Mouse (Mus musculus): ENCODE data around the gene Reln. TPM values are rescaled to one million over a fixed set of nuclear protein-coding genes. Genes with fewer than 3 reads are reported as not detected.

The Reln gene
- polyA plus RNA-seq, 1 experiment from 2014 or later: 5.1 TPM

GRCm38 (mm10) chr5:22094984-22095383 lies 249.5 kb downstream of the Reln start:
- H3K27me3 ChIP-seq: no peaks in the 10 kb centered on the region
- no peak overlapping the region for H3K4me3 ChIP-seq (replicated peaks)
- H3K27ac ChIP-seq (replicated peaks): no peak overlapping the region
- H3K4me1 ChIP-seq: no peaks in the 10 kb centered on the region
- no peak overlapping the region for H3K9ac ChIP-seq
- no peaks in the 10 kb centered on the region for H3K9me3 ChIP-seq (replicated peaks)
- no peak overlapping the region for H3K4me2 ChIP-seq (replicated peaks)
- ATAC-seq (ENCODE audit: insufficient number of reproducible peaks, low FRiP score, low TSS enrichment, low read depth): peak; percentile 72
- WGBS: 76% methylated on average over 5 of the region's 5 CpGs
- H3K36me3 ChIP-seq: no peaks in the 10 kb centered on the region

- H3K9ac ChIP-seq: no peak overlapping the region
- H3K9me3 ChIP-seq (replicated peaks): no peaks in the 10 kb centered on the region
- 69% methylated on average over 5 of the region's 5 CpGs for WGBS
- H3K36me3 ChIP-seq: no peaks in the 10 kb centered on the region
- no peak for ATAC-seq (ENCODE audit: insufficient number of reproducible peaks, low FRiP score, low TSS enrichment, low read depth)
- no peaks in the 10 kb centered on the region for H3K27me3 ChIP-seq
- H3K4me2 ChIP-seq (replicated peaks): no peak overlapping the region
- H3K4me1 ChIP-seq: no peaks in the 10 kb centered on the region
- H3K27ac ChIP-seq (replicated peaks): no peak overlapping the region
- no peak overlapping the region for H3K4me3 ChIP-seq (replicated peaks)
These were observed 250.5 kb downstream of the Reln start for GRCm38 (mm10) chr5:22094043-22094442.

DNA sequence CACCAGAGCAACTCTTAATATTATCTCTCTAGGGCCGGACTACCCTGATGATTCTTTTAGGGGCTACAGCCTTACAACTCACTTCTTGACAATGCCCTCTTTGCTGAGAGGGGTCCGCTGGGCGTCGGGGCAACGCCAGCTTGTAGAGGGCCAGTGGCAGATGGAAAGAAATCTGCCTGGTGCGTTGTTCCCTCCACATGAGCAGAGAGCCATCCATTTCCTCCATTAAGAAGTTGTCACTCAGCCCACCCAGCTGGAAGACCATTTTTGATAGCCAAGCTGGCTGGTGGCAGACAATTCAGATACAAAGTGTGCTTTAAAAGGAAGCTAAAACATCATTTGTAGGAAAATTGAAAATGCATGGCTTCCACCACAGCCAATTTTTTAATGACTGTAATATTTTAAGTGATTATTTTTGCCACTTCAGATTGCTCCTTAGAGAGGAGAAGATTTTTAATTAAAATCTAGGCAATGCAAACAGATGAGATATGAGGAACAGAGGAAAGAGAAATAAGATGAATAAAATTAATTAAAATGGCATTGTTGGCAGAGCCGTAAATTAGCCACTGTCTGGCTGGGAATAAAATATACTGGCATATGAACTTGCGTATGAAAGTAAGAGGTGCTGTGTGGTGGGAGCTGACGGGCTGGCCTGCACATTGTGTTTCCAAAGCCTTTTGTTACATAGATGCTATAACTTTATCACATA lies 251.2 kb downstream of the Reln start:
- Histone ChIP-seq H3K4me1 (no peaks in the 10 kb centered on the region), H3K4me2 (replicated peaks) (no peak overlapping the region), H3K9me3 (replicated peaks) (no peaks in the 10 kb centered on the region), H3K36me3 (no peaks in the 10 kb centered on the region), H3K4me3 (replicated peaks) (no peak overlapping the region), H3K27me3 (no peaks in the 10 kb centered on the region), H3K27ac (replicated peaks) (no peak overlapping the region), H3K9ac (no peak overlapping the region)
- WGBS: 83% methylated on average over 9 of the region's 9 CpGs
- no peak for ATAC-seq (ENCODE audit: insufficient number of reproducible peaks, low FRiP score, low TSS enrichment, low read depth)

DNA sequence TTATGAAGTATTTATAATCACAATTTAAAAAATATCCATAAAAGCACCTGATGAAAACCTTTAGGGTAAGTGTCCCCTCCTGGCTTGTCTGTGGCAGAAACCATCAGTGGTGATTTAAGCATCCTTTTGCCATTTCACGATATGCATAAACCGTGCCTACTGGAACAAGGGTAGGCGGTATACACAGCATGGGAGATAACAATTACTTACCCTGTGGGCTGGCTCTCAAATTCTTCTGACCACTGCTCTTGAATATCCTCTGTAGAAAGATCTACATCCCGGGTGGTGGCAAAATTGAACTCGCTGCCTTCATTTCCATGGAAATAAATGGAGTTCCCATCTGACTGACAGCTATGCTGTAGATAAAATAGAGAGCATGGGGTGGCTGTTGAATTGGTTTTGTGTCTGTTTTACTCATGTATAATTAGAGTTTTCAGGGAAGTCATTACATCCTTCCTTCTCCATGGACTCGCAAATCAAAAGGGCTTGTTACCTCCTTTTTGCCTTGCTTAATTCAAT lies 264.0 kb downstream of the Reln start:
- H3K9ac ChIP-seq: no peak overlapping the region

GRCm38 (mm10) chr5:22074971-22075370 lies 269.5 kb downstream of the Reln start:
- 70% methylated on average over 5 of the region's 5 CpGs for WGBS
- Histone ChIP-seq H3K27me3 (no peaks in the 10 kb centered on the region), H3K4me3 (replicated peaks) (no peak overlapping the region), H3K9ac (no peak overlapping the region), H3K36me3 (no peaks in the 10 kb centered on the region), H3K4me2 (replicated peaks) (no peak overlapping the region), H3K27ac (replicated peaks) (no peak overlapping the region), H3K9me3 (replicated peaks) (no peaks in the 10 kb centered on the region), H3K4me1 (no peaks in the 10 kb centered on the region)
- ATAC-seq (ENCODE audit: insufficient number of reproducible peaks, low FRiP score, low TSS enrichment, low read depth): no peak

More for the DNA sequence above, 264.0 kb downstream of the Reln start:
- Histone ChIP-seq H3K4me3 (replicated peaks) (no peak overlapping the region), H3K27me3 (no peaks in the 10 kb centered on the region), H3K4me2 (replicated peaks) (no peak overlapping the region), H3K27ac (replicated peaks) (no peak overlapping the region), H3K36me3 (no peaks in the 10 kb centered on the region), H3K9me3 (replicated peaks) (no peaks in the 10 kb centered on the region), H3K4me1 (no peaks in the 10 kb centered on the region)
- no peak for ATAC-seq (ENCODE audit: insufficient number of reproducible peaks, low FRiP score, low TSS enrichment, low read depth)
- 90% methylated on average over 6 of the region's 6 CpGs for WGBS

DNA sequence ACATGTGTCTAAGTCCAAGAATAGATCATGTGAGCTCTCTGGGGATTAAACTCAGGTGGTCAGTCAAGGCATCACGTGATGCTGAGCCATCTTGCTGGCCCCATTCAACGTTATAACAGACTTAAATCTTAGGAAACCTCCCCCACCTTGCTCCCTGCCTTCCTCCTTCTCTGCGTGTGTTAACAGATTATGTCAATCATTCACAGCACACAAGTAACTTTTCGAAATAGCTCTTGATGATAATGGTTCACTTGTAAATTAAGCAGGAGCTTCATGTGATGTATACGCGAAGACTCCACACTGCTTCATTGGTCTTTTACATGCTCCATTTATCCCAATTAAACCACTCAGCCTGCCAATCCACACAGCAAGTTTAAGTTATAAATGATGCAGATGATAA lies 271.9 kb downstream of the Reln start:
- WGBS: 72% methylated on average over 6 of the region's 6 CpGs
- Histone ChIP-seq H3K36me3 (no peaks in the 10 kb centered on the region), H3K27me3 (no peaks in the 10 kb centered on the region), H3K9me3 (replicated peaks) (no peaks in the 10 kb centered on the region), H3K4me3 (replicated peaks) (no peak overlapping the region), H3K4me1 (no peaks in the 10 kb centered on the region), H3K4me2 (replicated peaks) (no peak overlapping the region), H3K27ac (replicated peaks) (no peak overlapping the region), H3K9ac (no peak overlapping the region)
- ATAC-seq (ENCODE audit: insufficient number of reproducible peaks, low FRiP score, low TSS enrichment, low read depth): no peak

- Histone ChIP-seq H3K4me2 (replicated peaks) (no peak overlapping the region), H3K4me3 (replicated peaks) (no peak overlapping the region), H3K9ac (no peak overlapping the region), H3K27ac (replicated peaks) (no peak overlapping the region), H3K27me3 (no peaks in the 10 kb centered on the region), H3K36me3 (no peaks in the 10 kb centered on the region), H3K9me3 (replicated peaks) (no peaks in the 10 kb centered on the region), H3K4me1 (no peaks in the 10 kb centered on the region)
- ATAC-seq (ENCODE audit: insufficient number of reproducible peaks, low FRiP score, low TSS enrichment, low read depth): no peak
- 75% methylated on average over 6 of the region's 6 CpGs for WGBS
These were observed 285.3 kb downstream of the Reln start for GRCm38 (mm10) chr5:22059251-22059650.

GRCm38 (mm10) chr5:22041825-22042224 lies 302.7 kb downstream of the Reln start:
- no peak for ATAC-seq (ENCODE audit: insufficient number of reproducible peaks, low FRiP score, low TSS enrichment, low read depth)
- H3K4me3 ChIP-seq (replicated peaks): no peak overlapping the region
- no peaks in the 10 kb centered on the region for H3K36me3 ChIP-seq
- no peaks in the 10 kb centered on the region for H3K4me1 ChIP-seq
- WGBS: 81% methylated on average over 6 of the region's 6 CpGs
- H3K27ac ChIP-seq (replicated peaks): no peak overlapping the region
- no peaks in the 10 kb centered on the region for H3K27me3 ChIP-seq
- no peak overlapping the region for H3K9ac ChIP-seq
- H3K9me3 ChIP-seq (replicated peaks): no peaks in the 10 kb centered on the region
- H3K4me2 ChIP-seq (replicated peaks): no peak overlapping the region

- no peak for ATAC-seq (ENCODE audit: insufficient number of reproducible peaks, low FRiP score, low TSS enrichment, low read depth)
- Histone ChIP-seq H3K4me1 (no peaks in the 10 kb centered on the region), H3K9ac (no peak overlapping the region), H3K4me2 (replicated peaks) (no peak overlapping the region), H3K27me3 (no peaks in the 10 kb centered on the region), H3K36me3 (no peaks in the 10 kb centered on the region), H3K4me3 (replicated peaks) (no peak overlapping the region), H3K27ac (replicated peaks) (no peak overlapping the region), H3K9me3 (replicated peaks) (no peaks in the 10 kb centered on the region)
- WGBS: 88% methylated on average over 12 of the region's 12 CpGs
These were observed 304.9 kb downstream of the Reln start for GRCm38 (mm10) chr5:22039375-22040149.

DNA sequence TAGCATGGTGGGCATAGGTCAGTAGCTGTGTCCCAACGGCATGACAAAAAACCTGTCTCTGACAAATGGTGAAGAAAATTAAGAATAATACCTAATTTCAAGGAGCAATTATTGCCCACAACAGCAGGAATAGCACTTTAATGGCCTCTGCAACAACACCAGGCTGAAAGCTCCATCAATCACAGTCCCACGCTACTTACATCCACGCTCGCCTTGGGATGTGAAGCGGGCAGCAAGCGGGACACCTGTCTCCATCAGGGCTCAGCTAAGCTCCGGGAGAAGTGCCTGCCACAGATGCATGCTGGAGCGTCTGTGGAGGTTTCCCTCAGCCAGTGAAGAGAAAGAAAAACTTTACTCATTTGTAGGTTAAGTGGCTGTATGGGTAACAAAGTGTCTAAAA lies 309.3 kb downstream of the Reln start:
- H3K9ac ChIP-seq: no peak overlapping the region
- H3K9me3 ChIP-seq (replicated peaks): no peaks in the 10 kb centered on the region
- H3K27ac ChIP-seq (replicated peaks): no peak overlapping the region
- ATAC-seq (ENCODE audit: insufficient number of reproducible peaks, low FRiP score, low TSS enrichment, low read depth): no peak
- no peak overlapping the region for H3K4me2 ChIP-seq (replicated peaks)
- H3K4me1 ChIP-seq: no peaks in the 10 kb centered on the region
- no peaks in the 10 kb centered on the region for H3K36me3 ChIP-seq
- H3K27me3 ChIP-seq: no peaks in the 10 kb centered on the region; the same call in 1 of the 2 replicates
- H3K4me3 ChIP-seq (replicated peaks): no peak overlapping the region
- 86% methylated on average over 8 of the region's 8 CpGs for WGBS

GRCm38 (mm10) chr5:22033039-22033438 lies 311.5 kb downstream of the Reln start:
- no peak overlapping the region for H3K4me2 ChIP-seq (replicated peaks)
- H3K27me3 ChIP-seq: no peaks in the 10 kb centered on the region; the same call in 1 of the 2 replicates
- H3K36me3 ChIP-seq: no peaks in the 10 kb centered on the region
- ATAC-seq (ENCODE audit: insufficient number of reproducible peaks, low FRiP score, low TSS enrichment, low read depth): no peak
- no peak overlapping the region for H3K9ac ChIP-seq
- H3K9me3 ChIP-seq (replicated peaks): no peaks in the 10 kb centered on the region
- H3K4me1 ChIP-seq: no peaks in the 10 kb centered on the region
- no peak overlapping the region for H3K4me3 ChIP-seq (replicated peaks)
- no peak overlapping the region for H3K27ac ChIP-seq (replicated peaks)
- 66% methylated on average over 8 of the region's 8 CpGs for WGBS

Data from embryonic facial prominence, embryonic 15.5 days (tissue).